Mouse (Mus musculus): ENCODE data around the gene Heatr3. TPM values are rescaled to one million over a fixed set of nuclear protein-coding genes. Genes with fewer than 3 reads are reported as not detected.

Heatr3 gene
- polyA plus RNA-seq, 1 experiment from 2014 or later, result 50.8 TPM

GRCm38 (mm10) chr8:88119076-88119475 lies 18.6 kb upstream of the Heatr3 start:
- Histone ChIP-seq H3K9ac (ENCODE audit: low read length) (peak overlapping the region; percentile 75), H3K27ac (ENCODE audit: low read depth, low read length) (no peak overlapping the region), H3K9me3 (ENCODE audit: control insufficient read depth, low read length) (no peaks in the 10 kb centered on the region), H3K4me1 (replicated peaks; ENCODE audit: control insufficient read depth, insufficient read depth, low read length) (no peaks in the 10 kb centered on the region), H3K4me3 (ENCODE audit: low read depth, low read length) (peak overlapping the region; percentile 76), H3K4me2 (ENCODE audit: low read depth, low read length, severe bottlenecking) (peak overlapping the region; percentile 62), H3K36me3 (ENCODE audit: control insufficient read depth, insufficient read depth, low read length) (no peaks in the 10 kb centered on the region; the same call in 1 of the 2 replicates), H3K27me3 (ENCODE audit: control insufficient read depth, insufficient read depth, low read length) (no peaks in the 10 kb centered on the region)
- DNase-seq (ENCODE audit: low spot score) (no peak), ATAC-seq (replicated peaks; ENCODE audit: low FRiP score) (peak; percentile 64)
- WGBS, result 1% methylated on average over 11 of the region's 11 CpGs

GRCm38 (mm10) chr8:88124850-88125249 lies 12.8 kb upstream of the Heatr3 start:
- WGBS, result 96% methylated on average over 2 of the region's 2 CpGs
- no peaks in the 10 kb centered on the region for H3K27me3 ChIP-seq (ENCODE audit: control insufficient read depth, insufficient read depth, low read length)
- no peak for DNase-seq (ENCODE audit: low spot score)
- H3K27ac ChIP-seq (ENCODE audit: low read depth, low read length), result no peak overlapping the region
- no peaks in the 10 kb centered on the region for H3K9me3 ChIP-seq (ENCODE audit: control insufficient read depth, low read length)
- H3K9ac ChIP-seq (ENCODE audit: low read length), result no peak overlapping the region
- no peaks in the 10 kb centered on the region for H3K4me1 ChIP-seq (replicated peaks; ENCODE audit: control insufficient read depth, insufficient read depth, low read length)
- H3K4me3 ChIP-seq (ENCODE audit: low read depth, low read length), result no peak overlapping the region
- no peak overlapping the region for H3K4me2 ChIP-seq (ENCODE audit: low read depth, low read length, severe bottlenecking)
- no peak for ATAC-seq (replicated peaks; ENCODE audit: low FRiP score)
- peaks cover 1% of the 10 kb centered on the region; the same call in 1 of the 2 replicates for H3K36me3 ChIP-seq (ENCODE audit: control insufficient read depth, insufficient read depth, low read length)

- no peaks in the 10 kb centered on the region for H3K27me3 ChIP-seq (ENCODE audit: control insufficient read depth, insufficient read depth, low read length)
- no peak overlapping the region for H3K9ac ChIP-seq (ENCODE audit: low read length)
- no peaks in the 10 kb centered on the region for H3K4me1 ChIP-seq (replicated peaks; ENCODE audit: control insufficient read depth, insufficient read depth, low read length)
- H3K4me3 ChIP-seq (ENCODE audit: low read depth, low read length), result no peak overlapping the region
- no peak overlapping the region for H3K4me2 ChIP-seq (ENCODE audit: low read depth, low read length, severe bottlenecking)
- no peaks in the 10 kb centered on the region for H3K9me3 ChIP-seq (ENCODE audit: control insufficient read depth, low read length)
- peaks cover 5% of the 10 kb centered on the region; the same call in 1 of the 2 replicates for H3K36me3 ChIP-seq (ENCODE audit: control insufficient read depth, insufficient read depth, low read length)
- no peak for DNase-seq (ENCODE audit: low spot score)
- H3K27ac ChIP-seq (ENCODE audit: low read depth, low read length), result no peak overlapping the region
- ATAC-seq (replicated peaks; ENCODE audit: low FRiP score), result no peak
- WGBS, result 92% methylated on average over 4 of the region's 4 CpGs
Observed at GRCm38 (mm10) chr8:88129397-88129796, 8.3 kb upstream of the Heatr3 start.

GRCm38 (mm10) chr8:88130754-88131317 lies 6.8 kb upstream of the Heatr3 start:
- Histone ChIP-seq H3K27me3 (ENCODE audit: control insufficient read depth, insufficient read depth, low read length) (no peaks in the 10 kb centered on the region), H3K4me3 (ENCODE audit: low read depth, low read length) (no peak overlapping the region), H3K27ac (ENCODE audit: low read depth, low read length) (no peak overlapping the region), H3K9me3 (ENCODE audit: control insufficient read depth, low read length) (no peaks in the 10 kb centered on the region), H3K4me1 (replicated peaks; ENCODE audit: control insufficient read depth, insufficient read depth, low read length) (no peaks in the 10 kb centered on the region), H3K36me3 (ENCODE audit: control insufficient read depth, insufficient read depth, low read length) (peaks cover 5% of the 10 kb centered on the region; the same call in 1 of the 2 replicates), H3K9ac (ENCODE audit: low read length) (no peak overlapping the region), H3K4me2 (ENCODE audit: low read depth, low read length, severe bottlenecking) (no peak overlapping the region)
- ATAC-seq (replicated peaks; ENCODE audit: low FRiP score) (no peak), DNase-seq (ENCODE audit: low spot score) (no peak)
- WGBS, result 82% methylated on average over 7 of the region's 7 CpGs

GRCm38 (mm10) chr8:88139256-88139655 lies 1.6 kb downstream of the Heatr3 start:
- H3K4me1 ChIP-seq (replicated peaks; ENCODE audit: control insufficient read depth, insufficient read depth, low read length), result no peaks in the 10 kb centered on the region
- H3K4me2 ChIP-seq (ENCODE audit: low read depth, low read length, severe bottlenecking), result no peak overlapping the region
- ATAC-seq (replicated peaks; ENCODE audit: low FRiP score), result no peak
- no peak overlapping the region for H3K9ac ChIP-seq (ENCODE audit: low read length)
- WGBS, result 97% methylated on average over 3 of the region's 3 CpGs
- no peak for DNase-seq (ENCODE audit: low spot score)
- H3K27me3 ChIP-seq (ENCODE audit: control insufficient read depth, insufficient read depth, low read length), result no peaks in the 10 kb centered on the region
- no peak overlapping the region for H3K4me3 ChIP-seq (ENCODE audit: low read depth, low read length)
- no peak overlapping the region for H3K27ac ChIP-seq (ENCODE audit: low read depth, low read length)
- H3K36me3 ChIP-seq (ENCODE audit: control insufficient read depth, insufficient read depth, low read length), result peaks cover 4% of the 10 kb centered on the region; the same call in 1 of the 2 replicates
- H3K9me3 ChIP-seq (ENCODE audit: control insufficient read depth, low read length), result no peaks in the 10 kb centered on the region

- WGBS, result 94% methylated on average over 3 of the region's 3 CpGs
- Histone ChIP-seq H3K36me3 (ENCODE audit: control insufficient read depth, insufficient read depth, low read length) (peaks cover 4% of the 10 kb centered on the region; the same call in 1 of the 2 replicates), H3K27ac (ENCODE audit: low read depth, low read length) (no peak overlapping the region), H3K9me3 (ENCODE audit: control insufficient read depth, low read length) (no peaks in the 10 kb centered on the region), H3K4me1 (replicated peaks; ENCODE audit: control insufficient read depth, insufficient read depth, low read length) (no peaks in the 10 kb centered on the region), H3K4me3 (ENCODE audit: low read depth, low read length) (no peak overlapping the region), H3K9ac (ENCODE audit: low read length) (no peak overlapping the region), H3K4me2 (ENCODE audit: low read depth, low read length, severe bottlenecking) (no peak overlapping the region), H3K27me3 (ENCODE audit: control insufficient read depth, insufficient read depth, low read length) (no peaks in the 10 kb centered on the region)
- no peak for DNase-seq (ENCODE audit: low spot score)
- ATAC-seq (replicated peaks; ENCODE audit: low FRiP score), result no peak
Observed at GRCm38 (mm10) chr8:88141629-88142028, 4.0 kb downstream of the Heatr3 start.

- Histone ChIP-seq H3K4me1 (replicated peaks; ENCODE audit: control insufficient read depth, insufficient read depth, low read length) (no peaks in the 10 kb centered on the region), H3K27ac (ENCODE audit: low read depth, low read length) (no peak overlapping the region), H3K36me3 (ENCODE audit: control insufficient read depth, insufficient read depth, low read length) (peaks cover 10% of the 10 kb centered on the region; the same call in 1 of the 2 replicates), H3K4me3 (ENCODE audit: low read depth, low read length) (no peak overlapping the region), H3K27me3 (ENCODE audit: control insufficient read depth, insufficient read depth, low read length) (no peaks in the 10 kb centered on the region), H3K9me3 (ENCODE audit: control insufficient read depth, low read length) (no peaks in the 10 kb centered on the region), H3K4me2 (ENCODE audit: low read depth, low read length, severe bottlenecking) (no peak overlapping the region), H3K9ac (ENCODE audit: low read length) (no peak overlapping the region)
- WGBS, result 92% methylated on average over 5 of the region's 5 CpGs
- DNase-seq (ENCODE audit: low spot score) (no peak), ATAC-seq (replicated peaks; ENCODE audit: low FRiP score) (no peak)
Observed at GRCm38 (mm10) chr8:88144041-88144440, 6.4 kb downstream of the Heatr3 start.

- no peak overlapping the region for H3K27ac ChIP-seq (ENCODE audit: low read depth, low read length)
- H3K27me3 ChIP-seq (ENCODE audit: control insufficient read depth, insufficient read depth, low read length), result no peaks in the 10 kb centered on the region
- H3K9ac ChIP-seq (ENCODE audit: low read length), result no peak overlapping the region
- no peak for DNase-seq (ENCODE audit: low spot score)
- H3K4me2 ChIP-seq (ENCODE audit: low read depth, low read length, severe bottlenecking), result no peak overlapping the region
- WGBS, result 97% methylated on average over 6 of the region's 6 CpGs
- H3K4me3 ChIP-seq (ENCODE audit: low read depth, low read length), result no peak overlapping the region
- no peaks in the 10 kb centered on the region for H3K4me1 ChIP-seq (replicated peaks; ENCODE audit: control insufficient read depth, insufficient read depth, low read length)
- no peak for ATAC-seq (replicated peaks; ENCODE audit: low FRiP score)
- peaks cover 8% of the 10 kb centered on the region; the same call in 1 of the 2 replicates for H3K36me3 ChIP-seq (ENCODE audit: control insufficient read depth, insufficient read depth, low read length)
- H3K9me3 ChIP-seq (ENCODE audit: control insufficient read depth, low read length), result no peaks in the 10 kb centered on the region
Observed at GRCm38 (mm10) chr8:88150910-88151371, 13.3 kb downstream of the Heatr3 start.

Measured in forebrain, embryonic 11.5 days (tissue).